Mouse (Mus musculus): Measurements from ENCODE around the gene Scg5.

DNA sequence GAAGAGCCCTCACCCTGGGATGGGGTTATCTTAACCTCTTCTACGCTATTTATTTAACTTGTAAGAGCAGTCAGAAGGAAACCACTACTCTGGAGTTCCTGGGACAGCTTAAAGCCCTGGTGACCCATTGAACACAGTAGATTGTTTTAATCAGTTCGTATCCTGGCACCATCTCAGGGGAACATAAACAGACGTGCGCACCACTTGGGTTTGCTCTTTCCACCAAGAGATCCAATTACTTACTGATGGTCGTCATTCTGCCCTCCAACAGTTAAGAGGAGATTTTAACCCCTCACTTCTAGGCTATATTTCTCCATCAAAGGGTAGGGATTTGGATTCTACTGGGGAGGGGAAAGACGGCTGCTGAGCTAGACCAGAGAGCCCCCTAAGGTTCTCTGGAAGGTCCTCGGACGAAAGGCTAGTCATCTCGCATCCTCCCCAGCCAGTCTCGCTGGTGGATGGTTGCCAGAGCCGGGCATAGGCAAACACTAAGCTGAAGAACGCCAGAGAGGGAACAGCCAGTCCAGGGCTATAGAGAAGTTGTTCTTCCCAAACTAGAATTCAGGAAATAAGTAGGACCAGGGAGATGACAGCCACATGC is 71.9 kb downstream of the Scg5 start:
- TF ChIP-seq CTCF (IDR thresholded peaks at IDR 0.05; ENCODE audit: control insufficient read depth, insufficient read depth, low read length) = no peak
- TF ChIP-seq POLR2A (IDR thresholded peaks at IDR 0.05; ENCODE audit: borderline replicate concordance, control insufficient read depth, low read depth, low read length) = no peak
